8 mouse cellular contexts compared by ENCODE assay signal in the genomic region with DNA sequence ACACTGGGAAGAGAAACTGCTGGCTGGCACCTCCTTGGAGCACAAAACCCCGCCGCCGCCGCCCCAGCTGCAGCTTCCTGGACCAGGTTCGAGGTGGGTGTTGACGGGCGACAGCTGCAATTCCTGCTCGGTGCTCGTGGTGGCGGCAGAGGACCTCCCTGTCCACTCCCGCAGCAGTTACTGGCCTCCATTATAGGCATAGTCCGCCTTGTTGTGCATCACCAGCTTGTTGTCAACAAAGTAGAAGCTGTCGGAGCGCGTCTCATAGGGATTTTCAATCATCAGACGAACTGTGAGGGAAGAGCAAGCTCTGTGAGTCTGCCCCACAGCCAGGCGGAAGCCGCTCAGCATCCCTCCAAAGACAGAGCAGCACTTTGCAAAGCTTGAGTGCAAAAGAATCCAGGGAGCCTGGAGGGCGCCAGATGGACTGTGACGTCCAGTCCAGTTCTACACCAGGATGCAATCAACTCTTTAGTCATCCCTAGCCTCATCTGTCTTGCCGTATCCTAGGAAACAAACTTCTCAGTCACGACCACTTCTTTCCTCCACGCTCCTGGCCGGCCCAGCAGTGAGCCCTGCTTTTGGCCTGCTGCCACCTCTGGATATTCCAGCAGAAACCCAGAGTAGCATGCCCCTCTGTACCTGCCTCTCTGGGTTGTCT. TPM values are rescaled to one million over a fixed set of nuclear protein-coding genes. Genes with fewer than 3 reads are reported as not detected.
DNase-seq lines count a peak whose midpoint lies in the region; ATAC-seq lines count a peak whose summit lies in the region.

No protein-coding gene starts in this region.

- peaks cover 19% of the 10 kb centered on the region for H3K4me1 ChIP-seq in hindbrain, embryonic 13.5 days (replicated peaks)

- H3K9me3 ChIP-seq in hindbrain, embryonic 13.5 days: no peaks in the 10 kb centered on the region

- peaks cover 75% of the 10 kb centered on the region for H3K36me3 ChIP-seq in hindbrain, embryonic 13.5 days

- WGBS in hindbrain, embryonic 13.5 days: 17% methylated on average over 24 of the region's 24 CpGs

- H3K27ac ChIP-seq in hindbrain, embryonic 13.5 days: peak overlapping the region; percentile 70

- peak; percentile 86 for DNase-seq in T-cell, adult 2 months (ENCODE audit: low spot score)
- DNase-seq in cerebellum, postnatal 10 days: peak; percentile 93 to 94
- peak; percentile 67 to 82 for DNase-seq in frontal cortex, postnatal 10 days (ENCODE audit: low spot score in 2 of 2)
- peak; percentile 73 to 80 for DNase-seq in layer of hippocampus, postnatal 25 days (ENCODE audit: extremely low spot score in 1 of 2, low spot score in 1 of 2)
- peak; percentile 87 for DNase-seq in lung, postnatal 25 days (ENCODE audit: low spot score)
- DNase-seq in retina, postnatal 1 day: peak; percentile 88
- peak; percentile 62 for DNase-seq in urinary bladder, adult 2 months (ENCODE audit: low spot score)

- no peak overlapping the region for H3K4me3 ChIP-seq in hindbrain, embryonic 13.5 days

- peak; percentile 74 for ATAC-seq in hindbrain, embryonic 13.5 days (ENCODE audit: low FRiP score)

- no peak overlapping the region for H3K4me2 ChIP-seq in hindbrain, embryonic 13.5 days

- no peaks in the 10 kb centered on the region for H3K27me3 ChIP-seq in hindbrain, embryonic 13.5 days

- no peak overlapping the region for H3K9ac ChIP-seq in hindbrain, embryonic 13.5 days

RNA-seq across cellular contexts. Expression of gene Acads, which starts 6.2 kb away (rescaled TPM):
- 24.4 and 25.2 TPM in 2 replicates for polyA plus RNA-seq in hindbrain, embryonic 13.5 days (2015; fragmentation: Nextera tagmentation; extraction: Ambion mirVana)
- 1 to 10 TPM; 8.0 to 8.1 TPM for total RNA-seq in layer of hippocampus, postnatal 25 days (2021)
- 54.0 and 60.2 TPM in 2 replicates for polyA plus RNA-seq in urinary bladder, adult 2 months (2012; rRNA removed)

RNA-seq across cellular contexts. Expression of gene Unc119b, which starts 9.4 kb away (rescaled TPM):
- polyA plus RNA-seq in hindbrain, embryonic 13.5 days (2015; fragmentation: Nextera tagmentation; extraction: Ambion mirVana): 36.7 and 38.0 TPM in 2 replicates
- 10 to 100 TPM; 26.8 to 30.9 TPM for total RNA-seq in layer of hippocampus, postnatal 25 days (2021)
- 24.0 and 27.4 TPM in 2 replicates for polyA plus RNA-seq in urinary bladder, adult 2 months (2012; rRNA removed)

RNA-seq across cellular contexts. Expression of gene Gm10401, which starts 27.2 kb away (rescaled TPM):
- 42.7 and 44.4 TPM in 2 replicates for polyA plus RNA-seq in hindbrain, embryonic 13.5 days (2015; fragmentation: Nextera tagmentation; extraction: Ambion mirVana)
- total RNA-seq in layer of hippocampus, postnatal 25 days (2021): not detected
- polyA plus RNA-seq in urinary bladder, adult 2 months (2012; rRNA removed): 0.23 TPM in 1 of 2 replicates, not detected in the other

RNA-seq across cellular contexts. Expression of gene Mlec, which starts 32.6 kb away (rescaled TPM):
- 22.3 and 27.2 TPM in 2 replicates for polyA plus RNA-seq in hindbrain, embryonic 13.5 days (2015; fragmentation: Nextera tagmentation; extraction: Ambion mirVana)
- 10 to 100 TPM; 75.6 to 86.5 TPM for total RNA-seq in layer of hippocampus, postnatal 25 days (2021)
- polyA plus RNA-seq in urinary bladder, adult 2 months (2012; rRNA removed): 82.1 and 95.2 TPM in 2 replicates

Comparison
In these comparisons a context has a peak if more than half of its experiments do, and no peak if none do; other contexts are left out.
1. RNA of gene Gm10401, which starts 27.2 kb away (polyA plus RNA-seq): 42.7 to 44.4 TPM in hindbrain, embryonic 13.5 days; 0.23 TPM in urinary bladder, adult 2 months; every median in the first group is over 10 times any median in the second.
2. Peak in every context shown above with its lines, with median percentiles within 50 percentile points of each other: DNase-seq.